Mouse (Mus musculus): Measurements from ENCODE around the gene Zbed3.

DNA sequence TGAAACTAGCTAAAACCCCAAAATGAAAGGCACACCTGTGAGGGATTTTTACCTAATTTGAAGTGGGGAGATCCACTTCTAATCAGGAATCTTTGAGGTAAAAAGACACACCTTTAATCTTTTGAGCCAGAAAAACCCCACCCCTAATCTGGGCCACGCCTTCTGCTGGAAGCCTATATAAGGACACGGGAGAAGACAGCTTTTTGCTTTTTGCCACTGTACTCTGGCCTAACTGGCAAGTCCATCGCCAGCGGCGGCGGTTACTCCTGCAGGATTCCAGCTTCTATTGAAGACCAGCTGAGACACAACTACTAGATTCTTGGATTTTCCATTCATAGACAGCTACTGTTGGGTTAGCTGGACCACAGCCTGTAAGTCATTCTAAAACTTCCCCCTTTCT is at the start of gene Zbed3:
- TF ChIP-seq POLR2A (IDR thresholded peaks at IDR 0.05; ENCODE audit: extremely low read depth, insufficient read depth, low read length) (no peak), CTCF (IDR thresholded peaks at IDR 0.05; ENCODE audit: extremely low read depth, insufficient read depth, low read length) (no peak)
